ENCODE assay signal across 14 mouse cellular contexts in genomic region chr3:54551908-54552307, GRCm38 (mm10).
DNase-seq lines count a peak whose midpoint lies in the region; ATAC-seq lines count a peak whose summit lies in the region.
"Had no signal": no experiment of that assay in that cellular context is flagged by ENCODE, and none has a peak within 500 bp of the region (broad histone marks: within the 10 kb centered on the region; RNA-seq: fewer than 3 reads in every experiment).

No protein-coding gene starts in this region.

- peak; percentile 55 to 60 for DNase-seq in kidney, postnatal 4 days
- no peak for DNase-seq in kidney, adult 11 months
- DNase-seq in embryonic facial prominence, embryonic 14.5 days (ENCODE audit: low spot score), result peak; percentile 92
- DNase-seq in gastrocnemius, postnatal 25 days, result peak; percentile 52
- DNase-seq in heart, postnatal 14 days, result peak; percentile 25 to 53
- DNase-seq in frontal cortex, postnatal 25 days (ENCODE audit: low spot score in 2 of 2), result no peak
- no peak for DNase-seq in B cell, adult 2 months
- DNase-seq in left cerebral cortex, adult 8-10 months (ENCODE audit: low spot score in 2 of 2), result no peak
- DNase-seq: adrenal gland, adult 2 months; kidney, postnatal 14 days; thymus, postnatal 14 days had no signal

- no peak overlapping the region for H3K4me2 ChIP-seq in embryonic facial prominence, embryonic 14.5 days (ENCODE audit: low read depth, low read length)
- H3K4me2 ChIP-seq: embryonic facial prominence, embryonic 12.5 days; midbrain, embryonic 12.5 days; neural tube, embryonic 12.5 days had no signal

- H3K27ac ChIP-seq in embryonic facial prominence, embryonic 14.5 days (replicated peaks; ENCODE audit: low read depth, low read length), result peak overlapping the region; percentile 78
- H3K27ac ChIP-seq: embryonic facial prominence, embryonic 12.5 days; midbrain, embryonic 12.5 days; neural tube, embryonic 12.5 days had no signal

- H3K4me1 ChIP-seq in embryonic facial prominence, embryonic 14.5 days (ENCODE audit: control insufficient read depth, insufficient read depth, low read length), result peaks cover 3% of the 10 kb centered on the region; the same call in 1 of the 2 replicates
- H3K4me1 ChIP-seq: embryonic facial prominence, embryonic 12.5 days; midbrain, embryonic 12.5 days; neural tube, embryonic 12.5 days had no signal

- intact Hi-C loops in heart, postnatal 14 days (cut with DNase I), result no loop called here

- ATAC-seq in embryonic facial prominence, embryonic 14.5 days (ENCODE audit: low read depth), result peak; percentile 91

- peaks cover 7% of the 10 kb centered on the region; the same call in 1 of the 2 replicates for H3K9me3 ChIP-seq in embryonic facial prominence, embryonic 14.5 days (ENCODE audit: control insufficient read depth, low read length)
- H3K9me3 ChIP-seq: midbrain, embryonic 12.5 days; neural tube, embryonic 12.5 days had no signal

- H3K9ac ChIP-seq in embryonic facial prominence, embryonic 14.5 days (ENCODE audit: low read depth, low read length), result no peak overlapping the region
- H3K9ac ChIP-seq: embryonic facial prominence, embryonic 12.5 days; midbrain, embryonic 12.5 days; neural tube, embryonic 12.5 days had no signal

- WGBS in embryonic facial prominence, embryonic 14.5 days, result 51% methylated on average over 9 of the region's 9 CpGs

- no peaks in the 10 kb centered on the region for H3K27me3 ChIP-seq in embryonic facial prominence, embryonic 14.5 days (replicated peaks; ENCODE audit: control insufficient read depth, insufficient read depth, low read length)
- H3K27me3 ChIP-seq: embryonic facial prominence, embryonic 12.5 days; midbrain, embryonic 12.5 days; neural tube, embryonic 12.5 days had no signal

- H3K4me3 ChIP-seq in embryonic facial prominence, embryonic 14.5 days (ENCODE audit: low read depth, low read length), result no peak overlapping the region
- H3K4me3 ChIP-seq: embryonic facial prominence, embryonic 12.5 days; midbrain, embryonic 12.5 days; neural tube, embryonic 12.5 days had no signal

- no peaks in the 10 kb centered on the region for H3K36me3 ChIP-seq in embryonic facial prominence, embryonic 14.5 days (ENCODE audit: control insufficient read depth, insufficient read depth, low read length)
- H3K36me3 ChIP-seq: embryonic facial prominence, embryonic 12.5 days; midbrain, embryonic 12.5 days; neural tube, embryonic 12.5 days had no signal

Comparison
In these comparisons a context has a peak if more than half of its experiments do, and no peak if none do; other contexts are left out.
1. DNase-seq: peak in kidney, postnatal 4 days (2 of 2), embryonic facial prominence, embryonic 14.5 days (single experiment), gastrocnemius, postnatal 25 days (single experiment) and heart, postnatal 14 days (2 of 2); none in kidney, adult 11 months (single experiment), frontal cortex, postnatal 25 days (0 of 2), B cell, adult 2 months (0 of 2) and left cerebral cortex, adult 8-10 months (0 of 2).